Comparison of ENCODE assay signal across 1 mouse cellular context in the genomic region with DNA sequence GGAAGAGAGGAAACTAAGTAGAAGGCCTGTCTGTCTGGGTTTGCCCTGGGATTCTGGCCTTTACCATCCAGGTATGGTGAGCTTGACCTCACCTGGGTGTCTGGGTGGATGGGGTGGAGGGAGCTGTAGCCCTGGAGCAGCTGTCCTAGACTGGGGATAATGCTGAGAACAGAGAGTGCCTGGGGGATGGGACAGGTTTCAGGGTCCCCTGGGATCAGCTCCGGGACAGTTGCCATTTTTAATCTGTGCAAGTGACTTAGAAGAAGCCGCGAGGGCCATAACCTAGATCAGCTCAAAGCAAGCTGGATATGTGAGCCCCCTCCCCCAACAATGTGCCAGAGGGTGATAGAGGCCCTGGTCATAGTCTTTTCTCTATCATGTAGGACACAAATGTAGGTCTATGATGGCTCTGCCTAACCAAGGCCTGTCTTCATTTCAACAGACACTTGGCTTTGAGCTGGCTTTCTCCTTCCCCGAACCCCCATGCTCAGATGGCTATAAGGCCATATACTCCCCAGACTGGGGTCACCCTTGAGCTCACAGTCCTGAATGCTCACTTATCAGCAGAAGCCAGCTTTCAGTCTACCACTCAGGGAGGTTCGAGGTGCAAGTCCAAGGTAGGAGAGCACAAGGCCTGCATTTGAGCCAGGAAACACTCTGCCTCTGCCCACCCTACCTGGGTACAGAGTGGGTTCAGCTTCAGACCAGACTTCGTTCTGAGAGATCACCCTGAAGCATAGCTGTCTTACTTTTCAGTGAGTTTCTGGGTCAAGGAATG.
TF ChIP-seq lines count a peak whose summit lies in the region.

No protein-coding gene starts in this region.

TF ChIP-seq in CH12.LX, 34 proteins besides CTCF, POLR2A, EP300 and RAD21:
- TF ChIP-seq ZKSCAN1 (IDR thresholded peaks at IDR 0.05; ENCODE audit: borderline replicate concordance, low read depth, low read length) (no peak), USF2 (conservative IDR thresholded peaks at IDR 0.05; ENCODE audit: low read depth, low read length) (no peak), PAX5 (IDR thresholded peaks at IDR 0.05; ENCODE audit: low read length) (no peak), MAZ (IDR thresholded peaks at IDR 0.05; ENCODE audit: low read depth, low read length) (no peak), ELF1 (IDR thresholded peaks at IDR 0.05; ENCODE audit: low read depth, low read length) (no peak), CHD1 (IDR thresholded peaks at IDR 0.05; ENCODE audit: low read depth, low read length) (no peak), UBTF (IDR thresholded peaks at IDR 0.05; ENCODE audit: low read depth, low read length) (no peak), TCF12 (IDR thresholded peaks at IDR 0.05; ENCODE audit: low read depth, low read length) (no peak), CHD2 (IDR thresholded peaks at IDR 0.05; ENCODE audit: low read length) (no peak; the same call in 1 of the 2 replicates), IRF4 (IDR thresholded peaks at IDR 0.05; ENCODE audit: low read depth, low read length) (no peak), ZNF384 (IDR thresholded peaks at IDR 0.05; ENCODE audit: low read depth, low read length) (no peak), ZC3H11A (IDR thresholded peaks at IDR 0.05; ENCODE audit: low read depth, low read length) (no peak), E2F4 (IDR thresholded peaks at IDR 0.05; ENCODE audit: insufficient replicate concordance, low read depth, low read length) (no peak), SIN3A (IDR thresholded peaks at IDR 0.05; ENCODE audit: low read length) (no peak), TBP (conservative IDR thresholded peaks at IDR 0.05; ENCODE audit: low read depth, low read length) (no peak)
